Mouse (Mus musculus): ENCODE data around the gene Trim21.

Gene Trim21

DNA sequence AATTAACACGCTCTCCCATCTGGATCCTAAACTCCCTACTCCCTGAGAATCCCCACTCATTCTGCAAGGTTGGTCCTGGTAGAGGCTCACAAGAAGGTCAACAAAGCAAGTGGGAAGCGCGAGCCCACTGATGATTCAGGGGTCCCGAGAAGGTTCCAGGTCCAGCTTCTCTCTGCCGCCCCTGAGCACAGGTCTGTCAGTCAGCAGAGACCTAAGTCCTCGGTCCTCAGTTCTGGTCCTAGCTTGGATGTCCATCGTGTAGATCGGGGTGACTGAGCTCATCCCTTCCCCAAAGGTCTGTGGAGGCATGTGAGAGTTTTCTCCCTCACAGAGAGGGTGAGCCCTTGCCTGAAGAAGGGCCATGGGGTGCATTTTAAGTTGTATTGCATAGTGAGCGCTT is 57.2 kb downstream of the Trim21 start:
- no peak for DNase-seq (ENCODE audit: extremely low read depth, low read depth, low spot score)
